Mouse (Mus musculus) CD4-positive, CD25-positive, alpha-beta regulatory T cell, adult 4 months (primary cell): ENCODE measurements around the gene Ppp1r10. TPM values are rescaled to one million over a fixed set of nuclear protein-coding genes. Genes with fewer than 3 reads are reported as not detected.

Source experiments
- ATAC-seq: one replicate; pipeline ENCODE4 v1.8.0; 2017
- polyA plus RNA-seq, 2 experiments: library from polyadenylated mRNA; unstranded; fragments of 100-300 nt; shearing (Covaris generic); gene quantifications; one replicate each; pipeline ENCODE4 v1.2.1; 2017

Ppp1r10 gene
- polyA plus RNA-seq: 10 to 100 TPM; 44.9 to 53.5 TPM

GRCm38 (mm10) chr17:35916297-35917142 is at the start of gene Ppp1r10, which contains the start of gene Mrps18b:
Ppp1r10 (plus strand) TSS chr17:35916434.
Mrps18b (minus strand) TSS chr17:35916389.
- ATAC-seq: peak; percentile 85

DNA sequence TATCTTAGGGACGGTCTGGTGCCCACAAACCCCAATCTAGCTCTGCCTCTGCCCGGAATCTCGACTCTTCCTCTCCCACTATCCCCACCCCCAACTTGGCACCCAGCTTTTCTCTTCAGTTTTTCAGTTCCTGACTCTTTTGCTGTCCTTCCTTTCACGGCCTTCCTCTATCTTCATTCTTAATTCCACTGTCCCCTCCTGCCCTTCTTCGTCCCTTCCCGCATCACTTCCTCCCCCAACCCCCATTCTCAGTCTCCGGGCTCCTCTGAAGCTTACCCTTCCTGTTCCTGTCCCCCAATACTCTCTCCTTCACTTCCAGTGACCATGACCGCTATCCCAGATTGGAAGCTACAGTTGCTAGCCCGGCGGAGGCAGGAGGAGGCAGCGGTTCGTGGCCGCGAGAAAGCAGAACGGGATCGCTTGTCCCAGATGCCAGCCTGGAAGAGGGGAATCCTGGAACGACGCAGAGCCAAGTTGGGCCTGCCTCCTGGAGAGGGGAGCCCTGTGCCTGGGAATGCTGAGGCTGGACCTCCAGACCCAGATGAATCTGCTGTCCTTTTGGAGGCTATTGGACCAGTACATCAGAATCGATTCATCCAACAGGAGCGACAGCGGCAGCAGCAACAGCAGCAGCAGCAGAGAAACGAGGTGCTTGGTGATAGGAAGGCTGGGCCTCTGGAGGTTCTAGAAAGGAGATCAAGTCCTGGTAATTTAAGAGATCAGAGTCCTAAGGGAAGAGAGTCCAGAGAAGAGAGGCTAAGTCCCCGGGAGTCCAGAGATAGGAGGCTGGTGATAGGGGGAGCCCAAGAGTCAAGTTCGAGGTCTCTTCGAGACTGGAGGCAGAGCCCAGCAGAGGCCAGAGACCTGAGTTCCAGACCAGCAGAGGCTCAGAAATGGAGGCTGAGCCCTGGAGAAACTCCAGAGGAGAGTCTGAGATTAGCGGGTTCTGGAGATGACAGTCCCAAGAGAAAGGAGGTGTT is 49.0 kb upstream of the Ppp1r10 start:
- no peak for ATAC-seq

GRCm38 (mm10) chr17:35868165-35868820 is 47.9 kb upstream of the Ppp1r10 start:
- ATAC-seq: peak; percentile 49

DNA sequence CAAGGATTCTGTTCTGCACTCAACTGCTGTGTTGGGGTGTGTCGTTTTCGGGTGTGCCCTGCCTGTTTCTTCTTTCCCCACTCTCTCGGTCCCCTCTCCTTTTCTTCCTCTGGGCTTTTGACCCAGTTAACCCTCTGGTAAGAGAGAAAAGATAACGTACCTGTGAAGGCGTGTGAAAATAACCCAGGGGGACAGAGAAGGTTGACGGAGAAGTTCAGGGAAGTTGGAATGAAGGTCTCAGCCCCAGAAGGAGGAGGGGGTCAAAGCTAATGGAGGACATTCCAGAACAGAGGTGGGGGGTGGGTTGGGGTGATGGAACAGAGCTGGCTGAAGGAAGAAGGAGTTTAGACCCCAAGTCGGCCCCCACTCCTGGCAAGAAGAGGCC is 47.3 kb upstream of the Ppp1r10 start:
- ATAC-seq: no peak

GRCm38 (mm10) chr17:35869346-35870067 is 46.7 kb upstream of the Ppp1r10 start:
- ATAC-seq: no peak

GRCm38 (mm10) chr17:35870151-35870883 is 45.9 kb upstream of the Ppp1r10 start:
- ATAC-seq: peak; percentile 70

GRCm38 (mm10) chr17:35870884-35871696 is 45.1 kb upstream of the Ppp1r10 start:
- no peak for ATAC-seq

- peak; percentile 25 for ATAC-seq
These were observed 42.3 kb upstream of the Ppp1r10 start for GRCm38 (mm10) chr17:35873774-35874519.

DNA sequence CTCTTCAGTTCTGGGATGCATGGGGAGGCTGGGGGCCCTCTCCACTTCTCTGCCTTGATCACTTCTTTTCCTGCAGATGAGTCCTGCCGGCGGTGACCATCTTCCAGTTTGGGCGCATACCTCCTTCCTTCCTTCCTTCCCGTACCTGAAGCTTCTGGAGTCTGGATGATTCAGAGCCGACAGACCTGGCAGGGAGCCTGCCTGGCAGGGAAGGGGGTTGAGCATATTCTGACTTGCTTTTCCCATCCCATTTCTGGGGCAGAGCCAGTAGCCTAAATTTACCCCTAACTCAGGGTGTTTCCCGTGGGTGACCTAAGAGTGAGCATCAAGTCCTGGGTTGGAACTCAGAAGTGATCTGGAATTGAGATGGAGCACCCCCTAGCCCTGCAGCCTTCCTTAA is 41.5 kb upstream of the Ppp1r10 start:
- ATAC-seq: no peak

GRCm38 (mm10) chr17:35879245-35880057 is 36.8 kb upstream of the Ppp1r10 start, which contains the start of gene Dhx16:
Dhx16 (plus strand) TSS chr17:35879819.
- peak; percentile 95 for ATAC-seq

DNA sequence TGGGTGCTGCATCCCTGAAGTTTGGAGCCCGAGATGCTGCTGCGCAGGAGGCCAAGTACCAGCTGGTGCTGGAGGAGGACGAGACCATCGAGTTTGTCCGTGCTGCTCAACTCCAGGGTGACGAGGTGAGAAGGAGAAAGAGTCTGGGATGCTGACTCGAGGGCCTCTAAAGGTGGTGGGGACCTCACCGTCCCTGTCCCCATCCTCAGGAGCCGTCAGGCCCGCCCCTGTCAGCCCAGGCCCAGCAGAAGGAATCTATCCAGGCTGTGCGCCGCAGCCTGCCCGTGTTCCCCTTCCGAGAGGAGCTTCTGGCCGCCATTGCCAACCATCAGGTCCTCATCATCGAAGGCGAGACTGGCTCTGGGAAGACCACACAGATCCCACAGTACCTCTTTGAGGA is 33.3 kb upstream of the Ppp1r10 start:
- no peak for ATAC-seq

- ATAC-seq: no peak
These were observed 32.5 kb upstream of the Ppp1r10 start for GRCm38 (mm10) chr17:35883777-35884176.

DNA sequence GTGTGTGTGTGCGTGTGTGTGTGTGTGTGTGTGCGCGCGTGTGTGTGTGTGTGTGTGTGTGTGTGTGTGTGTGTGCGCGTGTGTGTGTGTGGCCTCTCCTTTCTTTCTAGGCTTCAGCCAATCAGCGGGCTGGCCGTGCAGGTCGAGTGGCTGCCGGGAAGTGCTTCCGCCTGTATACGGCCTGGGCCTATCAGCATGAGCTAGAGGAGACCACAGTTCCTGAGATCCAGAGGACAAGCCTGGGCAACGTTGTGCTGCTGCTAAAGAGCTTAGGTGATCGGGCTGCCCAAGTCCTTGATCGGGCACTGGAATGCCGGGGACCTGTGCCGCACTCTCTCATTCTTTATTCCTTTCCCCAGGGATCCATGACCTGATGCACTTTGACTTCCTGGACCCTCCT is 28.5 kb upstream of the Ppp1r10 start:
- ATAC-seq: no peak

- peak; percentile 84 for ATAC-seq
These were observed 19.2 kb upstream of the Ppp1r10 start, which contains the start of gene 2310061I04Rik for GRCm38 (mm10) chr17:35896781-35897643. 2310061I04Rik (minus strand) TSS chr17:35897431.

GRCm38 (mm10) chr17:35897644-35898573 is 18.3 kb upstream of the Ppp1r10 start:
- peak; percentile 24 for ATAC-seq

DNA sequence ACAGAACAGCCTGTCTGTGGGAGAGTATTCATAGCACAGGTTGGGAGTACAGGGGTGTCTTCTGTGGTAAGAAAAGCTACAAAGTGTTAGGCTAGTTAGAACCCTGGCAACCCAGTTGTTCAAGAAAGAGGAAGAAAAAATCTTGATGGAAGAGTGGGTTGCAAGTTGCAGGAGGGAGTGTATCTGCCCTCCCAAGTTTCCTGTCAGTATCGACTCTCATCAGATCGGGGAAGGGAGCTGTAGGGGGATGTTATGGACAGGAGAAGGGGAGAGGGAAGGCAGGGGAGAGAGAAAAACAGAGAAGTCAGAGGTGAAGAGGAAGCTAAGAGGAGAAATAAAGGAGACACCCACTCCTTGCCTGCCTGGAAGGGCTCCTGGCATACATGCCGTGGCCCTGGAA is 15.6 kb upstream of the Ppp1r10 start:
- no peak for ATAC-seq
